Mouse (Mus musculus) stomach, postnatal 0 days (tissue): ENCODE results near the gene Gna11.

ENCODE experiments used
- CTCF ChIP-seq: IDR thresholded peaks from 2 replicates; pipeline ENCODE4 v1.5.1; 2016; ENCODE audit warnings: antibody characterized with exemption, low read depth, mild to moderate bottlenecking, moderate library complexity
- EP300 ChIP-seq: optimal IDR thresholded peaks from 2 replicates; pipeline ENCODE3; 2016; ENCODE audit warnings: antibody characterized with exemption

DNA sequence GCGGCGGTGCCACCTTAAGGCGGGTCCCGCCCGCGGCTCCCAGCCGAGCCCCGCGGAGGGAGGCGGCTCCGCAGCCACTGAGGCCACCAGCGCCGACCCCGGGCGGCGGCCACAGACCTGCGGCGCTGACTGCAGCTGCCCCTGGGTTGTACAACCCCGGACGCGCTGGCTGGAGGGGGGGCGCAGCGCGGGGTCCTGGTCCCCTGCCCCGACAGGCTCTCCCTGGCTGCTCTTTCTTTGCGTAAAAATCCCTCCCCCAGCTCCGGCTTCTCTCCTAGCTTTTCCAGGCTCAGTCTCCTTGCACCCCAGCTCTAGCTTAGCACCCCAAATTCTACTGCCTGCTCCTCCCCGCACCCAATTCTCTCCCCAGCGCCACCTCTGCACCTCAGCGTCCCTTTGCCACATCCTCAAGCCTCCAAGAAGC lies 30.2 kb upstream of the Gna11 start:
- no peak for TF ChIP-seq CTCF
- TF ChIP-seq EP300: no peak
